Mouse (Mus musculus): ENCODE measurements around the gene Neurl1a. TPM values are rescaled to one million over a fixed set of nuclear protein-coding genes. Genes with fewer than 3 reads are reported as not detected.

Neurl1a gene
- polyA plus RNA-seq, 1 experiment from 2014 or later: 5.4 TPM

GRCm38 (mm10) chr19:47305401-47305800, 126.8 kb downstream of the Neurl1a start:
- Histone ChIP-seq H3K9ac (no peak overlapping the region), H3K4me1 (replicated peaks) (peaks cover 29% of the 10 kb centered on the region), H3K4me2 (replicated peaks) (no peak overlapping the region), H3K4me3 (replicated peaks) (no peak overlapping the region), H3K27ac (no peak overlapping the region), H3K9me3 (no peaks in the 10 kb centered on the region), H3K36me3 (peaks cover 4% of the 10 kb centered on the region; the same call in 1 of the 2 replicates), H3K27me3 (replicated peaks) (no peaks in the 10 kb centered on the region)
- no peak for ATAC-seq
- WGBS: 88% methylated on average over 10 of the region's 10 CpGs

- H3K36me3 ChIP-seq: peaks cover 4% of the 10 kb centered on the region; the same call in 1 of the 2 replicates
- H3K9me3 ChIP-seq: no peaks in the 10 kb centered on the region
- no peaks in the 10 kb centered on the region for H3K27me3 ChIP-seq (replicated peaks)
- H3K4me2 ChIP-seq (replicated peaks): no peak overlapping the region
- H3K4me3 ChIP-seq (replicated peaks): no peak overlapping the region
- H3K9ac ChIP-seq: no peak overlapping the region
- H3K27ac ChIP-seq: no peak overlapping the region
- 84% methylated on average over 14 of the region's 14 CpGs for WGBS
- peaks cover 27% of the 10 kb centered on the region for H3K4me1 ChIP-seq (replicated peaks)
- no peak for ATAC-seq
These were observed 127.7 kb downstream of the Neurl1a start for GRCm38 (mm10) chr19:47306128-47306916.

GRCm38 (mm10) chr19:47306917-47307315, 128.3 kb downstream of the Neurl1a start:
- no peak overlapping the region for H3K4me2 ChIP-seq (replicated peaks)
- H3K27ac ChIP-seq: no peak overlapping the region
- H3K27me3 ChIP-seq (replicated peaks): no peaks in the 10 kb centered on the region
- no peak overlapping the region for H3K9ac ChIP-seq
- no peak overlapping the region for H3K4me3 ChIP-seq (replicated peaks)
- no peaks in the 10 kb centered on the region for H3K9me3 ChIP-seq
- H3K36me3 ChIP-seq: peaks cover 4% of the 10 kb centered on the region; the same call in 1 of the 2 replicates
- no peak for ATAC-seq
- peaks cover 23% of the 10 kb centered on the region for H3K4me1 ChIP-seq (replicated peaks)
- 83% methylated on average over 8 of the region's 8 CpGs for WGBS

Other genes starting within 250 kb of the Neurl1a start
- gene Ina, start 164.1 kb upstream of the Neurl1a start, polyA plus RNA-seq (2015; fragmentation: Nextera tagmentation; extraction: Ambion mirVana): 13.9 and 14.5 TPM in 2 replicates
- 48.4 and 49.1 TPM in 2 replicates for gene Nt5c2, start 163.7 kb upstream of the Neurl1a start, polyA plus RNA-seq (2015; fragmentation: Nextera tagmentation; extraction: Ambion mirVana)
- gene Pcgf6, start 127.9 kb upstream of the Neurl1a start, polyA plus RNA-seq (2015; fragmentation: Nextera tagmentation; extraction: Ambion mirVana): 18.9 and 19.5 TPM in 2 replicates
- 5.0 and 5.5 TPM in 2 replicates for gene Taf5, start 111.1 kb upstream of the Neurl1a start, polyA plus RNA-seq (2015; fragmentation: Nextera tagmentation; extraction: Ambion mirVana)
- 1,509 and 1,736 TPM in 2 replicates for gene Usmg5, start 88.2 kb upstream of the Neurl1a start, polyA plus RNA-seq (2015; fragmentation: Nextera tagmentation; extraction: Ambion mirVana)
- 9.2 and 9.3 TPM in 2 replicates for gene Pdcd11, start 88.1 kb upstream of the Neurl1a start, polyA plus RNA-seq (2015; fragmentation: Nextera tagmentation; extraction: Ambion mirVana)
- 5.8 and 6.1 TPM in 2 replicates for gene Calhm2, start 40.5 kb upstream of the Neurl1a start, polyA plus RNA-seq (2015; fragmentation: Nextera tagmentation; extraction: Ambion mirVana)
- gene Calhm1, start 34.6 kb upstream of the Neurl1a start, polyA plus RNA-seq (2015; fragmentation: Nextera tagmentation; extraction: Ambion mirVana): not detected in 2 replicates
- gene Calhm3, start 21.1 kb upstream of the Neurl1a start, polyA plus RNA-seq (2015; fragmentation: Nextera tagmentation; extraction: Ambion mirVana): 0.21 and 0.23 TPM in 2 replicates

Data from intestine, embryonic 15.5 days (tissue).